Mouse (Mus musculus): Measurements from ENCODE around the gene Gm10985.

DNA sequence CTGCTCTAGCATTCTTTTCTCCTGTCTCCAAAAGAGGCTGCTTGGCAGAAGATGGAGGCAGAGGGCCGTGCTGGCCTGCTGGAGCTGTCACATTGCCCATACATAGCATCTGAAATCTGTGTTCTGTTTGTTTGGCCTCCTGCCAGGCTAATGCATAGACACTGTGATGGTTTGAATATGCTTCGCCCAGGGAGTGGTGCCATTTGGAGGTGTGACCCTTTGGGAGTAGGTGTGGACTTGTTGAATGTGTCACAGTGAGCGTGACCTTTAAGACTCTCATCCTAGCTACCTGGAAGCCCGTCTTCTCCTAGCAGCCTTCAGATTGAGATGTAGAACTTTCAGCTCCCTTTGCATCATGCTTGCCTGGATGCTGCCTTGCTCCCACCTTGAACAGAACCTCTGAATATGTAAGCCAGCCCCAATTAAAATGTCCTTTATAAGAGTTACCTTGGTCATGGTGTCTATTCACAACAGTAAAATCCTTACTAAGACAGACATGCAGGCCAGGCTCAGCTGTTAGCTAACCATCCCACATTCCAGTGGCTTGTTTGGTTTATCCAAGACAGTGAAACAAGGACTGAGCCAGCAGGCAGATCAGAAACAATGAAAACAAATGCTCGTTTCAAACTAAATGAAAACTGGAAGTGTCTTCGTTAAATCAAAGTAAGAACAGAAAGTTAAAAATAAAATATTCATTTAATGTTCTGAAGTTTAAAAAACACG is 1.5 kb downstream of the Gm10985 start:
- TF ChIP-seq CTCF (IDR thresholded peaks at IDR 0.05; ENCODE audit: control insufficient read depth, insufficient read depth, insufficient read length) (no peak), USF1 (IDR thresholded peaks at IDR 0.05; ENCODE audit: low read depth) (no peak), MYOD1 (IDR thresholded peaks at IDR 0.05; ENCODE audit: control insufficient read depth, insufficient read length, low read depth) (no peak), MAX (IDR thresholded peaks at IDR 0.05) (no peak), CEBPB (IDR thresholded peaks at IDR 0.05; ENCODE audit: low read depth) (no peak), FOSL1 (IDR thresholded peaks at IDR 0.05; ENCODE audit: insufficient read depth, low read length, poor library complexity, severe bottlenecking) (no peak), MYOG (IDR thresholded peaks at IDR 0.05; ENCODE audit: control insufficient read depth, extremely low read depth, insufficient read length) (no peak)

Measured in C2C12 (cell line).